Mouse (Mus musculus) embryonic facial prominence, embryonic 14.5 days (tissue): ENCODE measurements at regions not wholly inside any gene's neighbourhood (a gene's known extent, or its start where the extent isn't known, plus 50 kb on each side); places are given as distances from the start of the nearest gene placed in this dataset.
A peak's percentile ranks its signal among the peaks of the same experiment; 100 is the strongest.

Experiments used
- ATAC-seq: fragments of 200-750 bp; cut with Nextera tagmentation; 2 replicates; pipeline ENCODE4 v1.8.0; 2017; ENCODE audit warnings: low read depth, moderate number of reproducible peaks, moderate TSS enrichment
- DNase-seq: peaks from one replicate; pipeline ENCODE4 v3.0.0-alpha.2; 2015; ENCODE audit warnings: low spot score
- H3K27ac ChIP-seq: fragments of 300-500 bp; sonication (generic); replicated peaks from 2 replicates; pipeline ENCODE4 v1.5.1; 2014; ENCODE audit warnings: low read depth, mild to moderate bottlenecking, low read length, moderate library complexity
- H3K27me3 ChIP-seq: fragments of 300-500 bp; sonication (generic); replicated peaks from 2 replicates; pipeline ENCODE4 v1.6.1; 2014; ENCODE audit warnings: low read length; ENCODE audit not compliant: control insufficient read depth, insufficient read depth
- H3K36me3 ChIP-seq: fragments of 300-500 bp; sonication (generic); 2 replicates; pipeline ENCODE4 v1.6.1; 2014; ENCODE audit warnings: low read length, mixed read lengths; ENCODE audit not compliant: control insufficient read depth, insufficient read depth
- H3K4me1 ChIP-seq: fragments of 300-500 bp; sonication (generic); 2 replicates; pipeline ENCODE4 v1.6.1; 2014; ENCODE audit warnings: antibody characterized with exemption, low read length; ENCODE audit not compliant: control insufficient read depth, insufficient read depth
- H3K4me2 ChIP-seq: fragments of 300-500 bp; sonication (generic); 2 replicates; pipeline ENCODE4 v1.6.1; 2014; ENCODE audit warnings: low read depth, mild to moderate bottlenecking, low read length, moderate library complexity, mixed read lengths
- H3K4me3 ChIP-seq: fragments of 300-500 bp; sonication (generic); 2 replicates; pipeline ENCODE4 v1.5.1; 2014; ENCODE audit warnings: low read depth, mild to moderate bottlenecking, low read length
- H3K9ac ChIP-seq: fragments of 300-500 bp; sonication (generic); 2 replicates; pipeline ENCODE4 v1.6.1; 2014; ENCODE audit warnings: low read depth, mild to moderate bottlenecking, low read length, moderate library complexity, mixed read lengths
- H3K9me3 ChIP-seq: fragments of 300-500 bp; sonication (generic); 2 replicates; pipeline ENCODE4 v1.6.1; 2016; ENCODE audit warnings: low read length; ENCODE audit not compliant: control insufficient read depth
- WGBS: fragments of 180-500 bp; shearing (Covaris S2); extraction: QIAGEN DNeasy Blood & Tissue Kit; methylation state at CpG from one replicate; pipeline ENCODE4 v1.1.7; 2014; 5-methylcytosine and 5-hydroxymethylcytosine counted together

DNA sequence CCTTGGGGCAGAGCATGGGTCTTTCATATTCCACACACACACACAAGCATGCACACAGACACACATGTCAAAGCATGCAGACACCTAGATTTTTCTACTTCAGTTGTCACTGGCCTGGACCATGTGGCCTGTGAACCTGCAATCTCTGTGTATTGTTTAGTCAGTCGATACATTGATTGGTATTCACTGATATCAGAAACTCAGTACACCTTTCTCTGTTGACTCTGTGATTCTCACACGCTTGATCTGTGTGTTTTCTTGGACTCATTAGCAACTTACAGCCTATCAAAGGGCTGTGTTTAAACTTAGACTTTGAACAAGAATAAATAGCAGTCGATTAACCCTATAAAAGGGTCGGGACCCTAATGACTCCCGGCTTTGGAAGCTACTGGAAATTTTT, 362.7 kb upstream of the Sall1 start:
- H3K4me3 ChIP-seq, result no peak overlapping the region
- DNase-seq, result no peak
- no peak overlapping the region for H3K9ac ChIP-seq
- no peaks in the 10 kb centered on the region for H3K36me3 ChIP-seq
- H3K4me1 ChIP-seq, result 0 out of 2 replicates have a peak, but pooled peaks cover 3% of the 10 kb centered on the region
- no peak overlapping the region for H3K4me2 ChIP-seq
- ATAC-seq, result no peak
- WGBS, result 82% methylated on average over 5 of the region's 5 CpGs
- H3K27me3 ChIP-seq, result no peaks in the 10 kb centered on the region
- no peaks in the 10 kb centered on the region for H3K9me3 ChIP-seq
- no peak overlapping the region for H3K27ac ChIP-seq

DNA sequence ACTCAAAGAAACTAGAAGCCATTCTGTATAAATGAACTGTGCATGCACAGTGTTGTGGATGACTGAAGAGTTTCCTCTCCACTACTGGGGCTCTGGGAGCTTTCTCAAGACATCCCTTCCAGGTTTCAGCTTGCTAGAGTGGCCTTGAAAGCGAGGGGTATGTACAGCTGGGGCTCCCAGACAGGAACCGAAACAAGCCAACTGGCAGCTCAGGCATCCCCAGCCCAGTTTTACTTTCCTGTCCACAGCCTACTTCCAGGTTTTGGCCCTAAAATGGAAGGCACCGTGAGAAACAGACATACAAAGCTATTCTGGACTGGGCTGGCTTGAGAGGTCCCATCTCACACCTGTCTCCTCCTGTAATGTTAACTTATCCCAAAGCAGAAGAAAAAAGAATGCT, 360.3 kb upstream of the Sall1 start:
- Histone ChIP-seq H3K36me3 (no peaks in the 10 kb centered on the region), H3K9me3 (no peaks in the 10 kb centered on the region), H3K4me2 (no peak overlapping the region), H3K27ac (no peak overlapping the region), H3K27me3 (no peaks in the 10 kb centered on the region), H3K9ac (no peak overlapping the region), H3K4me1 (0 out of 2 replicates have a peak, but pooled peaks cover 3% of the 10 kb centered on the region), H3K4me3 (no peak overlapping the region)
- no peak for ATAC-seq
- WGBS, result 89% methylated on average over 3 of the region's 3 CpGs
- DNase-seq, result no peak

DNA sequence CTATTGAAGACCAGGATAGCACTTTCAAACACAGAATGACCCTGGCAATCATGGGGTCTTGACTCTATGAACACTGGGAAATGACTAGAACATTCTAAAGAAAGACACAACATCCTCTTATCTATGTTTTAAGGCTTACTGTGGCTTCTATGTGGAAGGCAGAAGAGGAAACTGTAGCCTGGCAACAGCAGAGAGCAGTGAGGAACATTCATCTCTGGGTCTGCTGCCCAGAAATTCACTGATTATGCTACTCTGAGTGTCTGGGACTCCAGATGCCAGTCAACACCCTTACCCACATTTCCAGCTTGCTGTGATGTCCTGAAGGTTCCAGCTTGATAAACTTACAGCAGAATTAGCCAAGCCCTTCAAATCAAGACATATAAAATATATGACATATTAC, 352.7 kb upstream of the Sall1 start:
- H3K9me3 ChIP-seq, result no peaks in the 10 kb centered on the region
- H3K4me2 ChIP-seq, result no peak overlapping the region
- no peak overlapping the region for H3K27ac ChIP-seq
- no peaks in the 10 kb centered on the region for H3K27me3 ChIP-seq
- ATAC-seq (no peak), DNase-seq (no peak)
- no peaks in the 10 kb centered on the region for H3K4me1 ChIP-seq
- H3K4me3 ChIP-seq, result no peak overlapping the region
- no peaks in the 10 kb centered on the region for H3K36me3 ChIP-seq
- no peak overlapping the region for H3K9ac ChIP-seq

DNA sequence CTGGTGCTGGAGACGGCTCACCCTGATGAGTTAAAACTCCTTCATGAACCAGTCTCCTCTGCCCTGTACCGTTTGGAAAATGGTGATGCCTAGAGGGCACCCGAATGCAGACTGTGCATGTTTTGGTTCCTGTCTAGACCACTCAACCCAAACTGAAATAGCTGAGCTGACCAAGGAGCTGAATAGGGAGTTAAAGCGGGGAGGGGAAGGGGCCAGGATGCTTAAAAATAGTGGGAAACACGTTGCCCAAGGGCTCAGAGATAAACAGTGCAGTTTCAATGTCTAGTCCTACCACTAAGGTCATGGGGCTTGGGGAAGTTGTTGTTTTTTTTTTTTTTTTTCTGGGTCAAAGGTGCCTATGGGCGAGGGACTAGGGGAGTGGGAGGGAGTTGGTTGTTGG, 348.8 kb upstream of the Sall1 start:
- Histone ChIP-seq H3K27me3 (no peaks in the 10 kb centered on the region), H3K4me3 (no peak overlapping the region), H3K9ac (no peak overlapping the region), H3K4me1 (peaks cover 9% of the 10 kb centered on the region), H3K36me3 (no peaks in the 10 kb centered on the region), H3K27ac (no peak overlapping the region), H3K4me2 (no peak overlapping the region), H3K9me3 (no peaks in the 10 kb centered on the region)
- no peak for ATAC-seq
- 49% methylated on average over 6 of the region's 6 CpGs for WGBS
- no peak for DNase-seq

DNA sequence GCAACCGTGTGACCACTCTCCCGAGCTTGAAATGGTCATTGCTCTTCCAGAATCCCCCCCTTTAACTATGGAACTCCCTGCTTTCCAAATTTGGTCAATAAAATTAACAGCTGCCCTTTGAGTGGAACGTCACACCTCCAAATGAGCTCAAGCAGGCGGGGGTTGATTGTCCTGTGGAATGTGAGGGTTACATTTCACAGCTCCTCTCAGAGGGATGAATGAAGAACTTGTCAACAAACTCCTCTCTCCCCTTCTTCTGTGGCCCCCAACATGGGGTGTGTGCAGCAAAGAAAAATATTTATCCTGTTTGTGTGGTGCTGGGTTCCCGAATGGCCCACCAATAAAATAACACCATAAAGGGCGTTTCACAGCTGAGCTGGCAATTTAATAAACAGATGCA, 344.8 kb upstream of the Sall1 start:
- no peak overlapping the region for H3K9ac ChIP-seq
- ATAC-seq (no peak), DNase-seq (no peak)
- H3K4me1 ChIP-seq, result peaks cover 14% of the 10 kb centered on the region
- H3K36me3 ChIP-seq, result no peaks in the 10 kb centered on the region
- H3K9me3 ChIP-seq, result no peaks in the 10 kb centered on the region
- WGBS, result 27% methylated on average over 6 of the region's 6 CpGs
- H3K4me2 ChIP-seq, result no peak overlapping the region
- no peak overlapping the region for H3K4me3 ChIP-seq
- H3K27me3 ChIP-seq, result no peaks in the 10 kb centered on the region
- no peak overlapping the region for H3K27ac ChIP-seq

DNA sequence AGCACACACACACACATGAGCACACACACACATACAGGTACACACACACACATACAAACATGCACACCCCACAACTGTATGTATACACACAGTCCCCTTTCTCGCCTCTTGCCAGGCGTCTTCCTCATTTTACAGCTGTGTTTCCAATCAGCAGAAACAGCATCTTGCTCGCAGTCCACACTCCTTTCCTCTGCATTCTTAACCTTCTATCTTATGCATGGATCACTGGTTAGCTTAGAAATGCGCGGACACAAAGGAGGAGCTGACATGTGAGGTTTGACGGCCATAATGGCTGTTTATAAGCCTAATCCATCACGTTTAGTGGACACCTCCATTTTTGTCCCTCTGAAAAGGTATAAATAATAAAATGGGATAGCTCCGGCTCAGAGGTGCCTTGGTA, 343.3 kb upstream of the Sall1 start:
- H3K4me1 ChIP-seq, result peaks cover 17% of the 10 kb centered on the region

DNA sequence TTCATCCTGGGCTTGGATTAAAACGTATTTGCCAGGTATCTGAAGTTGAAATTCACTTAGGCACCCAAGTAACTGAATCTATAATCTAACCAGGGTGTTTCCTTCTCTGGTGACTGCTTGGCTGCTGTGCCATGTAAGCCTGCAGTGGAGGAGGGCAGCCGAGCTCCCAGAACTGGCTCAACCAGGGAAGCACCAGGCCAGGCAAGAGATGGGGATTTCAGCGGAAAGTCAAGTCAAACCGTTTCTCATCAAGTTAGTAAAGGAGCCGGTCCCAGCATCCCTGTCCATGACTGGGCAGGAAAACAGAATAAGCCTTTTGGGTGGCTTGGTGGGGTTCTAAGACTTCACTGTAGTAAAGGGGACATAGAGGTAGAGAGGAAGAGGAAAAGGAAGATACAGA, 341.1 kb upstream of the Sall1 start:
- H3K9ac ChIP-seq, result no peak overlapping the region
- H3K4me3 ChIP-seq, result no peak overlapping the region
- H3K27ac ChIP-seq, result no peak overlapping the region
- no peak overlapping the region for H3K4me2 ChIP-seq
- WGBS, result 68% methylated on average over 5 of the region's 5 CpGs
- ATAC-seq (no peak), DNase-seq (no peak)
- no peaks in the 10 kb centered on the region for H3K27me3 ChIP-seq
- no peaks in the 10 kb centered on the region for H3K36me3 ChIP-seq
- no peaks in the 10 kb centered on the region for H3K9me3 ChIP-seq
- peaks cover 17% of the 10 kb centered on the region for H3K4me1 ChIP-seq

More for the DNA sequence above, 343.3 kb upstream of the Sall1 start:
- no peak overlapping the region for H3K4me2 ChIP-seq
- 38% methylated on average over 8 of the region's 8 CpGs for WGBS
- no peaks in the 10 kb centered on the region for H3K36me3 ChIP-seq
- no peaks in the 10 kb centered on the region for H3K27me3 ChIP-seq
- peak; percentile 21 for DNase-seq
- no peak overlapping the region for H3K9ac ChIP-seq
- no peak overlapping the region for H3K27ac ChIP-seq
- no peaks in the 10 kb centered on the region for H3K9me3 ChIP-seq
- H3K4me3 ChIP-seq, result no peak overlapping the region
- no peak for ATAC-seq

DNA sequence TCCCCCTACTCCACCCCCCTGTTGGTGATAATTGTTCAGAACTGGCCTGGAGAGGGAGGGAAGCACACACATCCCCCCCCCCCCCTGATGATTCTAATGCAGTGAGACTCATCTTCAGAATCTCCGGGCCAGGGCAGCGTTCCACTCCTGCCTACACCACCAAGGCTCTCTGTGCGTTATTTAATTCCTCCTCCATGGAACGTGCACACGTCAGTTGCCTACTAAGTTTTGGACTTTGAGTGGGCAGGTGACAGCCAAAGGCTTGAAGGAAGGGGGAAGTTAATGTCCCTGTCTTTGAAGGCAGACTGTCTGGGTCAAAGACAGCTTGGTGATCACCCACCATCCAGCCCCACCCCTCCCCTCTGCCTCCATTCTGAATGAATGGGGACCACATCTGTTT, 339.8 kb upstream of the Sall1 start:
- Histone ChIP-seq H3K36me3 (no peaks in the 10 kb centered on the region), H3K27ac (no peak overlapping the region), H3K4me1 (peaks cover 17% of the 10 kb centered on the region), H3K9me3 (no peaks in the 10 kb centered on the region), H3K9ac (no peak overlapping the region), H3K27me3 (no peaks in the 10 kb centered on the region), H3K4me3 (no peak overlapping the region), H3K4me2 (no peak overlapping the region)
- DNase-seq, result no peak
- no peak for ATAC-seq
- WGBS, result 34% methylated on average over 5 of the region's 5 CpGs

DNA sequence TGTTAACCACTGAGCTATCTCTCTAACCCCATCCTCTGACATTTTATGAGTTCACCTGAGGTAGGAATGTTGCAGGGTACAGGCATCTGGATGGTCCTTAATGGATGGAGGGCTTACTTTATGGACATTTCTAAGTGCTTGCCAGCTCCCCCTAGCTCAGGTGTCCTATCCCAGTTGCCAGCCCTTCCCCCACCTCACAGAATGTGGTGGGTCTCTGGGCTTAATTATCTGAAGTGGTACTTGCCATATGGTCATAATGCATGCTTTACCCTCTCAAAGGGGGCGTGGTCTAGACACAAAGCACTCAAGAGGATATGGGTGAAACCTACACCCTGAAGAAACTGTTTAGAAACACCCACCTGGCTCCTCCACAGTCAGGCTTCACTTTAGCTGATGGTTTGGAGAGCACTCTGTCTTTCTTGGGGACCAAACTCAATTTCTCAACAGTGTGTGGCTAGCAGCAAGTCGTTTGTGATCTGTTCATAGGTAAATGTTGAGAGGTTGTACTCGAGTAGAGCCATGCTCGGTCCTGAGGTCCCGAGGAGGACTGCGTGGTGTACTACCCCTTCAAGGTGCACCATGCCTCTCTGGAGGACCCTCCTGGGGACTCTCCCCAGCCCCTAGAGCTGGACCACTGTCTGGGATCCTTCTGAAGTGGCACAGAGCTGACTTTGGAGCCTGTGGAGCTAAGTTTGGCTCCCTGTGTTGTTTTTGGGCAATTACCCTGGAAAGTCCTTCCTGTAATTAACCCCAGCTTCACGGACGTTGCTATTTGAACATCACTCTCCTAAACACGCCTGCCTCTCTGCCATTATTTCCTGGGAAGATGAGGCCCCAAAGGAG, 338.8 kb upstream of the Sall1 start:
- Histone ChIP-seq H3K9me3 (no peaks in the 10 kb centered on the region), H3K9ac (no peak overlapping the region), H3K27me3 (no peaks in the 10 kb centered on the region), H3K36me3 (no peaks in the 10 kb centered on the region), H3K4me2 (no peak overlapping the region), H3K27ac (no peak overlapping the region), H3K4me3 (no peak overlapping the region), H3K4me1 (peaks cover 9% of the 10 kb centered on the region)
- ATAC-seq (peak; percentile 65; the same call in 1 of the 2 replicates), DNase-seq (no peak)
- 37% methylated on average over 9 of the region's 9 CpGs for WGBS
